Comparison of ENCODE assay signal across 10 mouse cellular contexts in genomic region chr17:90583826-90584534, GRCm38 (mm10).
DNase-seq lines count a peak whose midpoint lies in the region; ATAC-seq and TF ChIP-seq lines count a peak whose summit lies in the region.
"Had no signal": no experiment of that assay in that cellular context is flagged by ENCODE, and none has a peak within 500 bp of the region (broad histone marks: within the 10 kb centered on the region; RNA-seq: fewer than 3 reads in every experiment).

No protein-coding gene starts in this region.

- H3K4me3 ChIP-seq in E14TG2a.4 (replicated peaks; ENCODE audit: low read length) = no peak overlapping the region
- H3K4me3 ChIP-seq in forebrain, embryonic 15.5 days = no peak overlapping the region
- no peak overlapping the region for H3K4me3 ChIP-seq in neural tube, embryonic 12.5 days
- H3K4me3 ChIP-seq: erythroblast, embryonic 14.5 days; lung, embryonic 15.5 days had no signal

- H3K27ac ChIP-seq in forebrain, embryonic 15.5 days (replicated peaks) = peak overlapping the region; percentile 75
- no peak overlapping the region for H3K27ac ChIP-seq in neural tube, embryonic 12.5 days
- H3K27ac ChIP-seq: lung, embryonic 15.5 days had no signal

- peak; percentile 13 for DNase-seq in kidney, adult 9 months
- DNase-seq in kidney, adult 8-10 months = no peak
- peak; percentile 70 for DNase-seq in brain, adult 2 months (ENCODE audit: low read depth, low spot score)
- no peak for DNase-seq in thymus, adult 18-20 months
- DNase-seq in natural killer cell, adult 2 months (ENCODE audit: low spot score in 2 of 2) = no peak

- H3K4me2 ChIP-seq in forebrain, embryonic 15.5 days (replicated peaks) = peak overlapping the region; percentile 33; the same call in 1 of the 2 replicates
- no peak overlapping the region for H3K4me2 ChIP-seq in neural tube, embryonic 12.5 days (replicated peaks)

- TF ChIP-seq CTCF in E14TG2a.4 (conservative IDR thresholded peaks at IDR 0.05; ENCODE audit: low read length) = peak; percentile 55

- H3K9ac ChIP-seq in forebrain, embryonic 15.5 days (replicated peaks) = no peak overlapping the region
- no peak overlapping the region for H3K9ac ChIP-seq in neural tube, embryonic 12.5 days
- H3K9ac ChIP-seq: lung, embryonic 15.5 days had no signal

- ATAC-seq in forebrain, embryonic 15.5 days (replicated peaks) = peak; percentile 36; the same call in 1 of the 2 replicates
- ATAC-seq in neural tube, embryonic 12.5 days (ENCODE audit: low FRiP score, low read depth) = 0 out of 2 replicates have a peak, but pooled peaks have one; percentile 55

- H3K9me3 ChIP-seq in E14TG2a.4 (ENCODE audit: low read length) = no peaks in the 10 kb centered on the region
- no peaks in the 10 kb centered on the region for H3K9me3 ChIP-seq in forebrain, embryonic 15.5 days
- no peaks in the 10 kb centered on the region for H3K9me3 ChIP-seq in neural tube, embryonic 12.5 days
- H3K9me3 ChIP-seq: lung, embryonic 15.5 days had no signal

- H3K4me1 ChIP-seq in E14TG2a.4 (replicated peaks; ENCODE audit: low read depth, low read length) = peaks cover 23% of the 10 kb centered on the region
- H3K4me1 ChIP-seq in forebrain, embryonic 15.5 days = peaks cover 14% of the 10 kb centered on the region
- H3K4me1 ChIP-seq in neural tube, embryonic 12.5 days = no peaks in the 10 kb centered on the region
- H3K4me1 ChIP-seq: lung, embryonic 15.5 days had no signal

- H3K36me3 ChIP-seq in E14TG2a.4 (ENCODE audit: insufficient read depth, low read length) = no peaks in the 10 kb centered on the region
- H3K36me3 ChIP-seq in forebrain, embryonic 15.5 days = no peaks in the 10 kb centered on the region
- no peaks in the 10 kb centered on the region for H3K36me3 ChIP-seq in neural tube, embryonic 12.5 days
- H3K36me3 ChIP-seq: lung, embryonic 15.5 days had no signal

- WGBS in forebrain, embryonic 15.5 days = 37% methylated on average over 12 of the region's 12 CpGs
- 44% methylated on average over 12 of the region's 12 CpGs for WGBS in neural tube, embryonic 12.5 days

- H3K27me3 ChIP-seq in E14TG2a.4 (ENCODE audit: insufficient read depth, low read length) = no peaks in the 10 kb centered on the region
- H3K27me3 ChIP-seq in forebrain, embryonic 15.5 days = no peaks in the 10 kb centered on the region
- no peaks in the 10 kb centered on the region for H3K27me3 ChIP-seq in neural tube, embryonic 12.5 days (replicated peaks)
- H3K27me3 ChIP-seq: lung, embryonic 15.5 days had no signal

Comparison
In these comparisons a context has a peak if more than half of its experiments do, and no peak if none do; other contexts are left out.
1. DNase-seq: peak in kidney, adult 9 months (single experiment) and brain, adult 2 months (single experiment); none in kidney, adult 8-10 months (0 of 2), thymus, adult 18-20 months (0 of 2) and natural killer cell, adult 2 months (0 of 2).